Mouse (Mus musculus): ENCODE results near the gene Jup. TPM values are rescaled to one million over a fixed set of nuclear protein-coding genes. Genes with fewer than 3 reads are reported as not detected.

Gene Jup
- total and polyA plus RNA-seq, 2 experiments from 2014 or later = 135 to 319 TPM

DNA sequence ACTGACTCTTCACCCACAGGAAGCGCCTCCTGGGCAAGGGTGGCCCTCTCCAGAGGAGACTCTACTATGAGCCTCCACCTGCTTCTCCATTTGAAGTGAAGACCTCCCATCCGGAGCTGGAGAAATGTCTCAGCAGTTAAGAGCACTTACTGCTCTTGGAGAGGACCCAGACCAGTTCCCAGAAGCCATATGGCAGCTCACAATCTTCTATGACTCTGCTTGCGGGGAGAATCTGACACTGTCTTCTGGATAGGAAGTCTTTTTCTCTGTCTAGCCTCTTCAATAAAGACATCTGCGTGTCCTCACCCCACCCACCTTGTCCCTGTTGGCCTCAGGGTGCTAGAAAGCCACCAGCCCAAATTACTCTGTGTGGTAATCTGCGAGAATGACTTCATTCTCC is 4.6 kb downstream of the Jup start:
- DNase-seq (ENCODE audit: low spot score) = no peak
- Histone ChIP-seq H3K4me1 (ENCODE audit: control insufficient read depth, insufficient read depth) (peaks cover 78% of the 10 kb centered on the region), H3K27me3 (ENCODE audit: control insufficient read depth, insufficient read depth, low read length) (no peaks in the 10 kb centered on the region), H3K4me2 (ENCODE audit: low read depth, low read length) (no peak overlapping the region), H3K4me3 (ENCODE audit: low read depth, low read length) (no peak overlapping the region), H3K9ac (replicated peaks; ENCODE audit: low read depth, low read length) (no peak overlapping the region), H3K36me3 (replicated peaks; ENCODE audit: control insufficient read depth, insufficient read depth, low read length) (0 out of 2 replicates have a peak, but pooled peaks cover 4% of the 10 kb centered on the region), H3K27ac (ENCODE audit: low read depth) (peak overlapping the region; percentile 37), H3K9me3 (replicated peaks; ENCODE audit: control insufficient read depth, low read length) (no peaks in the 10 kb centered on the region)
- 61% methylated on average over 5 of the region's 5 CpGs for WGBS
- TF ChIP-seq EP300 (IDR thresholded peaks at IDR 0.05; ENCODE audit: low read depth) = no peak
- ATAC-seq (ENCODE audit: insufficient read depth, low read depth) = no peak

DNA sequence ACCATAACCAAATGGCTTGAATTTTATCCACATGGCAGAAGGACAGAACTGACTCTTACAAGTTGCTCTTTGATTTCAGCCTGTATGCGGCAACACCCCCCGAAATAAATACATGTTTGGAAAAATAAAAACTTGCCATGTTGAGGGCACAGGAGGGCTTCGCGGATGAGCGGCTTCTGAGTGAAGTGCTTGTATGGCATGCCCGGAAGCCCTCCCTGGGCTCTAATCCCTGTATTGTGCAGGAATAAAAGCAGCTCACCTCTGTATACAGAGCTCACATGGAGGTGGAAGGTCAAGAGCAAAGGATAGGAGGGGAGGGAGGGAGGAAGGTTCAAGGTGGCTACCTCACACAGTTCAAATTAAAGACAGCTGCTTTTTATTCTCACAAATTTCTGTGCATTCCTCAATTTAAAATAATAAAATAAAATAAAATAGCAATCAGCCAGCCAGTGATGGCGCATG is 5.6 kb downstream of the Jup start:
- TF ChIP-seq EP300 (IDR thresholded peaks at IDR 0.05; ENCODE audit: low read depth) (no peak), CTCF (IDR thresholded peaks at IDR 0.05; ENCODE audit: low read depth) (no peak)
- ATAC-seq (ENCODE audit: insufficient read depth, low read depth) = no peak
- peaks cover 88% of the 10 kb centered on the region for H3K4me1 ChIP-seq (ENCODE audit: control insufficient read depth, insufficient read depth)
- 88% methylated on average over 7 of the region's 7 CpGs for WGBS
- DNase-seq (ENCODE audit: low spot score) = no peak
- H3K27me3 ChIP-seq (ENCODE audit: control insufficient read depth, insufficient read depth, low read length) = no peaks in the 10 kb centered on the region
- 0 out of 2 replicates have a peak, but pooled peaks cover 4% of the 10 kb centered on the region for H3K36me3 ChIP-seq (replicated peaks; ENCODE audit: control insufficient read depth, insufficient read depth, low read length)
- no peak overlapping the region for H3K9ac ChIP-seq (replicated peaks; ENCODE audit: low read depth, low read length)
- H3K27ac ChIP-seq (ENCODE audit: low read depth) = peak overlapping the region; percentile 88
- no peak overlapping the region for H3K4me2 ChIP-seq (ENCODE audit: low read depth, low read length)
- no peak overlapping the region for H3K4me3 ChIP-seq (ENCODE audit: low read depth, low read length)
- no peaks in the 10 kb centered on the region for H3K9me3 ChIP-seq (replicated peaks; ENCODE audit: control insufficient read depth, low read length)

DNA sequence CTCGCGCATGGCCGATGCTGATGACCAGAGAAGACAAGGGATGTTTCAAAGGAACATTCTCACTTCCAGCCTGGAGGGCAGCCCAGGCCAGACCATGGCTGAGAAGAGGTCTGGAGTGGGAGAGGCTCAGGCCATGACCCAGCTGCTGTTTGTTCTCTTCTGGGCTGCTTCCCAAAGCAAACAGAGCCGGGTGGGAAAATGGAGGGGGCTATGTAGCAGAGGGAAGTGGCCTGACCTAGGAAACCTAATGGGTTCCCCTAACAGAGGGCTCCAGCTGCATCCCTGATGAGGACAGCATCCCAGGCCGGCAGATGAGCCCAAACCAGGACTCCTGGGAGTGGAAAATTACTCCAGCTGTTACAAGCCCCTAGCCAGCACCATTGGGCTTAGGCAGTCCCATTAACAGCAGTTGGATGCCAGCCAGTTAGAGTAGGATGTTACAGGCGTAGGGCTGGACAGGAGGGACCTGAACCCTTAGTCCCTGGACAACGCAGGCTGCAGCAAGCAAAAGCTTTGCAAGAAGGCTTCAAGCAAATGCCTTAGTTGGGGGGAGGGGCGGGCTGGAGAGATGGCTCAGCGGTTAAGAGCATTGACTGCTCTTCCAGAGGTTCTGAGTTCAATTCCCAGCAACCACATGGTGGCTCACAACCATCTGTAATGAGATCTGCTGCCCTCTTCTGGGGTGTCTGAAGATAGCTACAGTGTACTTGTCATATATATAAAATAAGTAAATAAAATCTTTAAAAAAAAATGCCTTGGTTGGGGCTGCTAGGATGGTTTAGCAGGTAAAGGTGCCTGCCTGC is 6.3 kb downstream of the Jup start:
- peak; percentile 82 for DNase-seq (ENCODE audit: low spot score)
- Histone ChIP-seq H3K27ac (ENCODE audit: low read depth) (peak overlapping the region; percentile 88), H3K36me3 (replicated peaks; ENCODE audit: control insufficient read depth, insufficient read depth, low read length) (peaks cover 5% of the 10 kb centered on the region; the same call in 1 of the 2 replicates), H3K27me3 (ENCODE audit: control insufficient read depth, insufficient read depth, low read length) (no peaks in the 10 kb centered on the region), H3K9me3 (replicated peaks; ENCODE audit: control insufficient read depth, low read length) (no peaks in the 10 kb centered on the region), H3K4me1 (ENCODE audit: control insufficient read depth, insufficient read depth) (peaks cover 93% of the 10 kb centered on the region), H3K4me2 (ENCODE audit: low read depth, low read length) (no peak overlapping the region; the same call in 1 of the 2 replicates), H3K9ac (replicated peaks; ENCODE audit: low read depth, low read length) (0 out of 2 replicates have a peak overlapping the region, but pooled peaks have one; percentile 32), H3K4me3 (ENCODE audit: low read depth, low read length) (no peak overlapping the region)
- peak; percentile 78; the same call in 1 of the 2 replicates for TF ChIP-seq EP300 (IDR thresholded peaks at IDR 0.05; ENCODE audit: low read depth)
- peak; percentile 19; the same call in 1 of the 2 replicates for TF ChIP-seq CTCF (IDR thresholded peaks at IDR 0.05; ENCODE audit: low read depth)
- WGBS = 34% methylated on average over 9 of the region's 9 CpGs
- ATAC-seq (ENCODE audit: insufficient read depth, low read depth) = peak; percentile 62

DNA sequence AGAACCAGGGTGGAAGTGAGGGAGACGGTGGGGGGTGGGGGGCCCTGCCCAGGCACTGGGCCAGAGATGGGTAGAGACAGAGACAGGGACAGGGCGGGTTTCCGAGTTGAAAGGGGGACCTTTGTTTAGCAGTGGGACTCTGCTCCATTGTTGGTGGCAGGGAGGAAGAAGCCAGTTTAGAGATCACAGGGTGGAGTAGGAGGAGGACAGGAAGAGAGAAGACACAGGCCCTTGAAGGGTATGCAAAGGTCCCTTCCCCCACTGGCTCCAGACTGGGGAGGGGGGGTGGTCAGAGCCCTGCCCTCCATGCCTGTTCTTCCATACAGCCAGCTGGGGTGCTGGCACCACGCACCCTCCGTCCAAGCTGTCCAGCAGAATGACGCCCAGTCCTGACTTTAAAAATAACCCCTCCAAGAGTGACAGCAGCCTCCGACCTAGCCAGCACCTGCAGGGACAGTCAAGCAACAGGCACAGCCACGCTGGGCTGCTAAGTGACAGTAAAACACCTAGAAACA is 7.6 kb downstream of the Jup start:
- H3K4me2 ChIP-seq (ENCODE audit: low read depth, low read length) = peak overlapping the region; percentile 44
- H3K27me3 ChIP-seq (ENCODE audit: control insufficient read depth, insufficient read depth, low read length) = no peaks in the 10 kb centered on the region
- H3K4me1 ChIP-seq (ENCODE audit: control insufficient read depth, insufficient read depth) = peaks cover 86% of the 10 kb centered on the region
- peak overlapping the region; percentile 88 for H3K27ac ChIP-seq (ENCODE audit: low read depth)
- TF ChIP-seq CTCF (IDR thresholded peaks at IDR 0.05; ENCODE audit: low read depth) = no peak
- TF ChIP-seq EP300 (IDR thresholded peaks at IDR 0.05; ENCODE audit: low read depth) = peak; percentile 61; the same call in 1 of the 2 replicates
- peak overlapping the region; percentile 32; the same call in 1 of the 2 replicates for H3K9ac ChIP-seq (replicated peaks; ENCODE audit: low read depth, low read length)
- WGBS = 19% methylated on average over 8 of the region's 8 CpGs
- peaks cover 18% of the 10 kb centered on the region for H3K36me3 ChIP-seq (replicated peaks; ENCODE audit: control insufficient read depth, insufficient read depth, low read length)
- no peak overlapping the region for H3K4me3 ChIP-seq (ENCODE audit: low read depth, low read length)
- no peaks in the 10 kb centered on the region for H3K9me3 ChIP-seq (replicated peaks; ENCODE audit: control insufficient read depth, low read length)
- ATAC-seq (ENCODE audit: insufficient read depth, low read depth) = peak; percentile 21
- DNase-seq (ENCODE audit: low spot score) = peak; percentile 59

DNA sequence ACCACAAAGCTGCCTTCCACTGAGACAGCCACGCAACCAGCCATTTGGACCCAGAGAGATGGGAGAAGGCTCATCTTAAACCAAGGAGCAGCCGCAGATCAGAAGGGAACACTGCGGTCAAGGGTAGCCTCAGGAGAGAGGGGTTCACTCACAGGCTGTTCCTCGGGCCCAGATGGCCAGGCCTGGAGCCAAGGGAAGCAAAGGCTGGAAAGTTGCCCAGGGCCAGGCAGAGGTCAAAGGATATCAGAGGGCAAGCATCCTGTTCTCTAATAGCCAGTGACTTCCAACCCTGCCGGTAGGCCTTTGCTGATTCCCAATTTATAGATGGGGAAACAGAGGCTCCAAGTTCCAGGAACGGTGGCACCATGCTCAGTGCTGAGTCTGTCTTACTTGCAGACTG is 9.0 kb downstream of the Jup start:
- Histone ChIP-seq H3K27me3 (ENCODE audit: control insufficient read depth, insufficient read depth, low read length) (no peaks in the 10 kb centered on the region), H3K4me1 (ENCODE audit: control insufficient read depth, insufficient read depth) (peaks cover 72% of the 10 kb centered on the region), H3K9ac (replicated peaks; ENCODE audit: low read depth, low read length) (no peak overlapping the region), H3K4me2 (ENCODE audit: low read depth, low read length) (peak overlapping the region; percentile 40), H3K9me3 (replicated peaks; ENCODE audit: control insufficient read depth, low read length) (no peaks in the 10 kb centered on the region), H3K27ac (ENCODE audit: low read depth) (peak overlapping the region; percentile 88), H3K36me3 (replicated peaks; ENCODE audit: control insufficient read depth, insufficient read depth, low read length) (peaks cover 31% of the 10 kb centered on the region), H3K4me3 (ENCODE audit: low read depth, low read length) (peak overlapping the region; percentile 11; the same call in 1 of the 2 replicates)
- TF ChIP-seq EP300 (IDR thresholded peaks at IDR 0.05; ENCODE audit: low read depth) = peak; percentile 59; the same call in 1 of the 2 replicates
- TF ChIP-seq CTCF (IDR thresholded peaks at IDR 0.05; ENCODE audit: low read depth) = no peak
- ATAC-seq (ENCODE audit: insufficient read depth, low read depth) = 0 out of 2 replicates have a peak, but pooled peaks have one; percentile 11
- peak; percentile 51 for DNase-seq (ENCODE audit: low spot score)
- WGBS = 31% methylated on average over 6 of the region's 6 CpGs
